Mouse (Mus musculus) heart, postnatal 0 days (tissue): ENCODE data around the gene Osbpl9.

Experiments used
- CTCF ChIP-seq: IDR thresholded peaks from 2 replicates; pipeline ENCODE4 v1.5.1; 2016; ENCODE audit warnings: antibody characterized with exemption, control low read depth, low read depth
- EP300 ChIP-seq: IDR thresholded peaks from 2 replicates; pipeline ENCODE4 v1.6.1; 2016; ENCODE audit warnings: antibody characterized with exemption, low read depth

GRCm38 (mm10) chr4:109105254-109105653 is 96.8 kb downstream of the Osbpl9 start:
- no peak for TF ChIP-seq EP300
- no peak for TF ChIP-seq CTCF
